Mouse (Mus musculus) myocyte (in vitro differentiated cells): Measurements from ENCODE around the gene a. TPM values are rescaled to one million over a fixed set of nuclear protein-coding genes. Genes with fewer than 3 reads are reported as not detected.

ENCODE experiments used
- H3K27me3 ChIP-seq: one replicate; pipeline ENCODE4 v1.6.1; 2011; ENCODE audit not compliant: control insufficient read depth, insufficient read depth, insufficient read length
- H3K36me3 ChIP-seq: one replicate; pipeline ENCODE4 v1.6.1; 2011; ENCODE audit not compliant: control insufficient read depth, insufficient read depth
- H3K4me2 ChIP-seq: one replicate; pipeline ENCODE4 v1.6.1; 2011; ENCODE audit warnings: low read depth, control low read depth
- H3K4me3 ChIP-seq: one replicate; pipeline ENCODE4 v1.5.1; 2011; ENCODE audit warnings: mild to moderate bottlenecking, control low read depth, moderate library complexity
- H3K79me2 ChIP-seq: one replicate; pipeline ENCODE4 v1.6.1; 2011; ENCODE audit not compliant: control insufficient read depth, insufficient read depth
- H3ac ChIP-seq: one replicate; pipeline ENCODE4 v1.6.1; 2011; ENCODE audit not compliant: control insufficient read depth, insufficient read length
- CEBPB ChIP-seq: IDR thresholded peaks from 2 replicates; pipeline ENCODE4 v1.6.1; 2011; ENCODE audit warnings: mild to moderate bottlenecking, moderate library complexity; ENCODE audit not compliant: poor library complexity, insufficient read depth, severe bottlenecking
- E2F4 ChIP-seq: IDR thresholded peaks from one replicate; pipeline ENCODE4 v1.6.1; 2011; ENCODE audit warnings: mild to moderate bottlenecking, control low read depth, moderate library complexity; ENCODE audit not compliant: insufficient read depth
- MAX ChIP-seq: IDR thresholded peaks from one replicate; pipeline ENCODE4 v1.6.1; 2011; ENCODE audit warnings: low read depth, mild to moderate bottlenecking, control low read depth
- MYOD1 ChIP-seq, 3 experiments: IDR thresholded peaks; one replicate each; pipeline ENCODE4 v1.6.1; 2011; ENCODE audit warnings: control low read depth in 2 of 3, low read depth in 2 of 3, mild to moderate bottlenecking in 2 of 3, moderate library complexity in 1 of 3; ENCODE audit not compliant: insufficient read length in 2 of 3, control insufficient read depth in 1 of 3
- MYOG ChIP-seq, 3 experiments: IDR thresholded peaks; one replicate each; pipeline ENCODE4 v1.6.1; 2011; ENCODE audit warnings: control low read depth in 2 of 3, low read depth in 2 of 3, mild to moderate bottlenecking in 2 of 3; ENCODE audit not compliant: insufficient read length in 2 of 3, control insufficient read depth in 1 of 3, insufficient read depth in 1 of 3
- POLR2A ChIP-seq: IDR thresholded peaks from one replicate; pipeline ENCODE4 v1.6.1; 2011; ENCODE audit warnings: low read depth, mild to moderate bottlenecking, control low read depth, moderate library complexity; ENCODE audit not compliant: insufficient read length
- POLR2AphosphoS2 ChIP-seq: IDR thresholded peaks from one replicate; pipeline ENCODE4 v1.6.1; 2011; ENCODE audit warnings: low read depth, control low read depth; ENCODE audit not compliant: insufficient read length
- REST ChIP-seq: IDR thresholded peaks from one replicate; pipeline ENCODE4 v1.6.1; 2011; ENCODE audit warnings: mild to moderate bottlenecking, control low read depth, moderate library complexity; ENCODE audit not compliant: insufficient read depth, insufficient read length
- SRF ChIP-seq: IDR thresholded peaks from one replicate; pipeline ENCODE4 v1.6.1; 2011; ENCODE audit warnings: low read depth; ENCODE audit not compliant: control insufficient read depth, insufficient read length
- TCF12 ChIP-seq: IDR thresholded peaks from one replicate; pipeline ENCODE4 v1.6.1; 2011; ENCODE audit warnings: mild to moderate bottlenecking, control low read depth; ENCODE audit not compliant: poor library complexity, insufficient read depth, severe bottlenecking
- TCF3 ChIP-seq: IDR thresholded peaks from one replicate; pipeline ENCODE4 v1.6.1; 2011; ENCODE audit warnings: low read depth, control low read depth; ENCODE audit not compliant: insufficient read length
- USF1 ChIP-seq: IDR thresholded peaks from one replicate; pipeline ENCODE4 v1.6.1; 2011; ENCODE audit warnings: low read depth, mild to moderate bottlenecking, control low read depth, moderate library complexity
- polyA plus RNA-seq: library from polyadenylated mRNA; unstranded; fragments of >200 nt; fragmentation: generic; extraction: Trizol; gene quantifications from one replicate; pipeline ENCODE4 v1.2.1, GENCODE M21; 2012; ENCODE audit warnings: missing spikeins

The a gene
- polyA plus RNA-seq, 1 experiment = not detected

DNA sequence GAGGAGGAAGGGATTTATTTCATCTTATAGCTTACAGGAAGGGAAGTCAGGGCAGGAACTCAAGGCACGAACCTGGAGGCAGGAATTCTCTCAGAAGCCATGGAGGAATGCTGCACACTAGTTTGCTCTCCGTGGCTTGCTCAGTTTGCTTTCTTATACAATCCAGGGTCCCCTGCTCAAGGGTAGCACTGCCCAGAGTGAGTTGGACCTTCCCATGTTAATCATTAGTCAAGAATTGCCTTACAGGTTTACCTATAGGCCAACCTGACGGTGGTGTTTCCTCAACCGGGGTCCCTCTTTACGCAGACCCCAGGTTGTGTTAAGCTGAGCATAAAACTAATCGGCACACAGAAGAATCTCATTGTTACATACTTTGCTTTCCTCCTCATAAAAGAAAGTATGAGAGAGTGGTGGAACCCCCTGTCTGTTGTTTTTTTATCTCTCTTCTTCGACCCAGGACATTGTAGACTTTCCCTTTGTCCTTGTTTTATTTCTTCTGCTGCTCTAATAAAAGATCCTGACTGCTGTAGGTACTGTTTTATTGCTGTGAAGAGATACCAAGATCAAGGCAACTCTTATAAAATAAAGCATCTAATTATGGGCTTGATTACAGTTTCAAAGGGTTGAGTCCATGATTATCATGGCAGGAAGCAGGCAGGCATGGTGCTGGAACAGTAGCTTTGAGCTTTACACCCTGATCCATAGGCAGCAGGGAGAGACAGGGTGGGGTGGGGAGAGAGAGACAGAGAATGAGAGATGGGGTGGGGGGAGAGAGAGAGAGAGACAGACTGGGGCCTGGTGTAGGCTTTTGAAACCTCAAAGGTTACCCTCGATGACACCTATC lies 146.6 kb downstream of the a start:
- no peak overlapping the region for H3K4me3 ChIP-seq
- TF ChIP-seq TCF3 (no peak), CEBPB (no peak), TCF12 (no peak), USF1 (no peak), POLR2AphosphoS2 (no peak), REST (no peak), MAX (no peak), MYOG (IDR thresholded peaks at IDR 0.05; ENCODE audit: control insufficient read depth in 1 of 3, insufficient read depth in 1 of 3, insufficient read length in 2 of 3, low read depth in 2 of 3) (no peak), E2F4 (no peak), MYOD1 (IDR thresholded peaks at IDR 0.05; ENCODE audit: control insufficient read depth in 1 of 3, insufficient read length in 2 of 3, low read depth in 2 of 3) (no peak), POLR2A (no peak), SRF (no peak)
- H3K27me3 ChIP-seq = peaks cover 21% of the 10 kb centered on the region
- no peak overlapping the region for H3ac ChIP-seq
- no peaks in the 10 kb centered on the region for H3K36me3 ChIP-seq
- H3K4me2 ChIP-seq = no peak overlapping the region
- no peaks in the 10 kb centered on the region for H3K79me2 ChIP-seq

DNA sequence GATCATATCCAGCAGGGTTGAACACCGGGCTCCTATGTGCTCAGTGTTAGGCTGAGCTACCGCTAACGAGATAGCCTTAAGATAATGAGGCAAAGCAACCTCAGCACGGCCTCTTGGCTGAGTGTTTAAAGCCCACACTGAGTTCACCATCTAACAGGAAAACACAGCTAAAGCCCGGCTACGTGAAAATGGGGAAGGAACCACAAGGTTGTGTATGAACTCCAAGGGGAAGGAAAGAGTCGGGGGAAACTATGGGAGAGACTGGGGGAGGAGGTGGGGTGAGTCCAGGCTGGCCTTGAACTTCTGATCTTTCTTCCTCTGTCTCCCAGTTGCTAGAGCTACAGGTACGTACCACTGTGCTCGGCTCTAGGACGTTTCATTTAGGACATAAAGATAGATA lies 150.8 kb downstream of the a start:
- TF ChIP-seq SRF = no peak
- TF ChIP-seq E2F4 = no peak
- no peak for TF ChIP-seq USF1
- TF ChIP-seq TCF12 = no peak
- no peak for TF ChIP-seq MAX
- no peak for TF ChIP-seq POLR2A
- TF ChIP-seq TCF3 = no peak
- TF ChIP-seq CEBPB = no peak
- no peak for TF ChIP-seq REST
- no peak for TF ChIP-seq POLR2AphosphoS2
- TF ChIP-seq MYOD1 (IDR thresholded peaks at IDR 0.05; ENCODE audit: control insufficient read depth in 1 of 3, insufficient read length in 2 of 3, low read depth in 2 of 3) = no peak
- TF ChIP-seq MYOG (IDR thresholded peaks at IDR 0.05; ENCODE audit: control insufficient read depth in 1 of 3, insufficient read depth in 1 of 3, insufficient read length in 2 of 3, low read depth in 2 of 3) = no peak
- no peaks in the 10 kb centered on the region for H3K79me2 ChIP-seq
- peaks cover 8% of the 10 kb centered on the region for H3K27me3 ChIP-seq
- no peak overlapping the region for H3ac ChIP-seq
- H3K4me3 ChIP-seq = no peak overlapping the region
- no peak overlapping the region for H3K4me2 ChIP-seq
- H3K36me3 ChIP-seq = no peaks in the 10 kb centered on the region

GRCm38 (mm10) chr2:154942546-154942945 lies 151.3 kb downstream of the a start:
- H3K36me3 ChIP-seq = no peaks in the 10 kb centered on the region
- H3ac ChIP-seq = no peak overlapping the region
- H3K4me3 ChIP-seq = no peak overlapping the region
- TF ChIP-seq USF1 = no peak
- TF ChIP-seq REST = no peak
- TF ChIP-seq POLR2A = no peak
- TF ChIP-seq POLR2AphosphoS2 = no peak
- TF ChIP-seq E2F4 = no peak
- TF ChIP-seq CEBPB = no peak
- TF ChIP-seq TCF3 = no peak
- TF ChIP-seq TCF12 = no peak
- TF ChIP-seq SRF = no peak
- no peak for TF ChIP-seq MAX
- no peak for TF ChIP-seq MYOD1 (IDR thresholded peaks at IDR 0.05; ENCODE audit: control insufficient read depth in 1 of 3, insufficient read length in 2 of 3, low read depth in 2 of 3)
- TF ChIP-seq MYOG (IDR thresholded peaks at IDR 0.05; ENCODE audit: control insufficient read depth in 1 of 3, insufficient read depth in 1 of 3, insufficient read length in 2 of 3, low read depth in 2 of 3) = no peak
- H3K4me2 ChIP-seq = peak overlapping the region; percentile 69
- H3K79me2 ChIP-seq = no peaks in the 10 kb centered on the region
- peaks cover 2% of the 10 kb centered on the region for H3K27me3 ChIP-seq

GRCm38 (mm10) chr2:154943101-154943500 lies 151.9 kb downstream of the a start:
- Histone ChIP-seq H3ac (no peak overlapping the region), H3K79me2 (no peaks in the 10 kb centered on the region), H3K4me2 (peak overlapping the region; percentile 69), H3K4me3 (no peak overlapping the region), H3K27me3 (peaks cover under 1% of the 10 kb centered on the region), H3K36me3 (no peaks in the 10 kb centered on the region)
- TF ChIP-seq USF1 = no peak
- no peak for TF ChIP-seq MYOG (IDR thresholded peaks at IDR 0.05; ENCODE audit: control insufficient read depth in 1 of 3, insufficient read depth in 1 of 3, insufficient read length in 2 of 3, low read depth in 2 of 3)
- no peak for TF ChIP-seq MYOD1 (IDR thresholded peaks at IDR 0.05; ENCODE audit: control insufficient read depth in 1 of 3, insufficient read length in 2 of 3, low read depth in 2 of 3)
- no peak for TF ChIP-seq REST
- no peak for TF ChIP-seq MAX
- no peak for TF ChIP-seq CEBPB
- TF ChIP-seq E2F4 = no peak
- TF ChIP-seq TCF12 = no peak
- TF ChIP-seq POLR2A = no peak
- TF ChIP-seq TCF3 = no peak
- TF ChIP-seq SRF = no peak
- TF ChIP-seq POLR2AphosphoS2 = no peak
